Mouse (Mus musculus) embryonic stem cell, embryonic (primary cell): ENCODE results near the gene Rap1b.

Source experiments
- CTCF ChIA-PET, 4 experiments: fragments of 300-600 bp in 2 of 4; fragments of 350-600 bp in 2 of 4; sonication (Branson Sonifier 250); formaldehyde crosslinking; loops; one replicate each; lab custom pipeline; 2022; ENCODE audit warnings: inconsistent platforms in 2 of 4; lab: Charles Lee
- POLR2A ChIA-PET, 4 experiments: fragments of 300-600 bp in 2 of 4; fragments of 350-600 bp in 2 of 4; sonication (Branson Sonifier 250); formaldehyde crosslinking; loops; one replicate each; lab custom pipeline; 2022; ENCODE audit warnings: antibody characterized with exemption in 4 of 4, inconsistent platforms in 1 of 4; lab: Charles Lee

The Rap1b gene

DNA sequence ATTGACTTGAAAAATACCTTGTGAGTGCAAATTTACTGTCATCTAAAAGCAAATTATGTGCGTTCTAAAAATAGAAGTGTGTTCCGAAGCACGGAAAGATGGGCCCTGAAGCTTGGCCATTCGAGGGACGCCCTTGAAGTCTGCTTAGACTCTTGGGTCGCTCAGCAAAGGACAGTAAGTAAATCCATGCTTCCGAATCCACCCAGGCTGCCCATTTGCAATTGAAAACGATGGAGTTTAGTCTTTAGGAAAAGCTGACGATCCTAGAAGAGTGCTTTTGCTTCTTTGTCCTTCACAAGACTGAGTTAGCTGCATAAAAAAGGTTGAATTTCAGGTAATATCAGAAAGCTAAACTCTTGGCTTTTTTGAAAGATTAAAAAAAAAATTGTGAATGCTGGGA lies 39.9 kb downstream of the Rap1b start:
- ChIA-PET CTCF (interaction anchor here in 1 of 4 experiments (1.0 kb wide), 1 partner anchor 18 kb away, joined by 4 read pairs; no protein-coding TSS in a partner anchor), POLR2A (interaction anchor here in 3 of 4 experiments (0.6 to 2.7 kb wide), 18 partner anchors 8 to 89 kb away, joined by 3 to 25 read pairs (median 4); partner anchors contain the start of gene Nup107 (in 2 of the 3))

GRCm38 (mm10) chr10:117803870-117804850 lies 41.7 kb downstream of the Rap1b start:
- ChIA-PET CTCF (interaction anchor here in 1 of 4 experiments (0.6 kb wide), 1 partner anchor 1317 kb away, joined by 13 read pairs; no protein-coding TSS in a partner anchor), POLR2A (interaction anchor here in 3 of 4 experiments (0.7 to 2.7 kb wide), 7 partner anchors 9 to 15 kb away, joined by 3 to 25 read pairs (median 3); partner anchors contain the start of gene Nup107 (in 2 of the 3))

DNA sequence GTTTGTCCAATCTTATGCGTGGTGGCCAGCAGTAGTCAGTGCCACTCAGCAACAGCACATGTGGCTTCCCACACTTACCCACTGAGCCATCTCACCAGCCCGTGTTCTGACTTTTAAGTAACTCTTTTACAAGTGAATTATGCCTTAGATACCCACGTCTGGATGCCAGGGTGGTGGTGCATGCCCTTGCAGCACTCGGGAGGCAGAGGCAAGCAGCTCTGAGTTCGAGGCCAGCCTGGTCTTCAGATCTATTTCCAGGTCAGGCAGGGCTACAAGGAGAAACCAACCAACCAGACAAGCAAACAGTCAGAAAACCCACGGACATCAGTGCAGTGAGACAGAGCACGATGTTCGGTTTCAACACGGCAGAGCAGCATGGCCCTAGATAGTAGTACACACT lies 43.9 kb downstream of the Rap1b start:
- POLR2A ChIA-PET = interaction anchor here in 2 of 4 experiments (1.3 to 1.4 kb wide), 2 partner anchors 10 to 104 kb away, joined by 3 read pairs; partner anchors contain the start of gene Nup107 (in 1 of the 2)
- CTCF ChIA-PET = no interaction called here

DNA sequence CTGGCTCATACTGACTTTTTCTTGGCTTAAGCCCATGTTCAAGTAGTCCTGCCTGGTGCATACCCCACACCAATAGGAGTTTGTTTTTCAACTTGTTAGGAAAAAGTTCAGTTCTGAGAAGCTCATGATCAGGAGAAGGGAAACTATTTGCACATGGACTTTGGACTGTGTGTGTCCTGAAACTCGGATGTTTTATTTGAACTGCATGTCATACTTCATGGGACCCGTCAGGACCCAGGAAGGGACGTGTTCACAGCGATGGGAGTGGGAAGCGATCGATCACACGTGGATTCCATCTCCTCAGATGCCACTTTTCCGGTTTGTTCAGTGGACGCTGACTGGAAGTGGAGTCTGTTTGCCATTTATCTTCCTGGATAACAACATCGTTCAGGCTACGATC lies 46.0 kb downstream of the Rap1b start:
- CTCF ChIA-PET = no interaction called here
- POLR2A ChIA-PET = interaction anchor here in 1 of 4 experiments (1.2 kb wide), 1 partner anchor 8 kb away, joined by 3 read pairs; no protein-coding TSS in a partner anchor

- ChIA-PET POLR2A (interaction anchor here in 3 of 4 experiments (0.6 to 1.8 kb wide), 9 partner anchors 7 to 393 kb away, joined by 3 to 21 read pairs (median 4); no protein-coding TSS in a partner anchor), CTCF (interaction anchor here in 2 of 4 experiments (1.0 to 1.8 kb wide), 2 partner anchors 40 kb away, joined by 4 to 7 read pairs; no protein-coding TSS in a partner anchor)
Observed at GRCm38 (mm10) chr10:117798436-117799035, 47.3 kb downstream of the Rap1b start.

GRCm38 (mm10) chr10:117797684-117798083 lies 48.2 kb downstream of the Rap1b start:
- POLR2A ChIA-PET = interaction anchor here in 3 of 4 experiments (0.6 to 1.8 kb wide), 37 partner anchors 8 to 344 kb away, joined by 3 to 21 read pairs (median 4); partner anchors contain the start of gene Mdm1 (in 1 of the 3)

GRCm38 (mm10) chr10:117797106-117797505 lies 48.7 kb downstream of the Rap1b start:
- ChIA-PET CTCF (interaction anchor here in 3 of 4 experiments (0.5 to 1.8 kb wide), 21 partner anchors 10 to 317 kb away, joined by 3 to 10 read pairs (median 4); no protein-coding TSS in a partner anchor), POLR2A (interaction anchor here in 3 of 4 experiments (0.6 to 1.8 kb wide), 36 partner anchors 9 to 344 kb away, joined by 3 to 21 read pairs (median 4); partner anchors contain the start of gene Mdm1 (in 1 of the 3))

More at GRCm38 (mm10) chr10:117797684-117798083, 48.2 kb downstream of the Rap1b start:
- CTCF ChIA-PET = interaction anchor here (0.5 to 1.8 kb wide), 25 partner anchors 10 to 442 kb away, joined by 3 to 13 read pairs (median 4); no protein-coding TSS in a partner anchor

DNA sequence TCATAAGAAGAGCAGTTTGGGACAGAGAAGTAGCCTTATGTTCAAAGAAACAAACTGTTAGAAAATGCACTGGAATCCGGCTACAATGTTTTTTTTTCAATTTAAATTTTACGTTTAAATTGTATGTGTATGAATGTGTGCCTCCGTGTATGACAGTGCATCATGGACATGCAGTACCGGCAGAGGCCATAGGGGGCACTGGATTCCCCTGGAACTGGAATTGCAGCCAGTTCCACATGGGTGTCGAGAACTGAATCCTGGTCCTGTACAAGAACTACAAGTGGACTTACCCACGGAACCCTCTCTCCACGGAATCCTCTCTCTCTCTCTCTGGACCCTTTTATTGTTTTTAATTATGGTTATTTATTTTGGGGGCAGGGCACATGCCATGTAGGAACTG lies 49.7 kb downstream of the Rap1b start:
- POLR2A ChIA-PET = interaction anchor here in 1 of 4 experiments (1.3 to 1.4 kb wide), 2 partner anchors 10 to 14 kb away, joined by 4 to 5 read pairs; no protein-coding TSS in a partner anchor
- CTCF ChIA-PET = no interaction called here

- ChIA-PET CTCF (interaction anchor here in 2 of 4 experiments (0.6 to 1.0 kb wide), 3 partner anchors 29 to 590 kb away, joined by 3 read pairs; no protein-coding TSS in a partner anchor), POLR2A (interaction anchor here in 3 of 4 experiments (0.7 to 3.3 kb wide), 13 partner anchors 9 to 239 kb away, joined by 3 to 16 read pairs (median 3); no protein-coding TSS in a partner anchor)
Observed at GRCm38 (mm10) chr10:117795206-117795605, 50.6 kb downstream of the Rap1b start.

DNA sequence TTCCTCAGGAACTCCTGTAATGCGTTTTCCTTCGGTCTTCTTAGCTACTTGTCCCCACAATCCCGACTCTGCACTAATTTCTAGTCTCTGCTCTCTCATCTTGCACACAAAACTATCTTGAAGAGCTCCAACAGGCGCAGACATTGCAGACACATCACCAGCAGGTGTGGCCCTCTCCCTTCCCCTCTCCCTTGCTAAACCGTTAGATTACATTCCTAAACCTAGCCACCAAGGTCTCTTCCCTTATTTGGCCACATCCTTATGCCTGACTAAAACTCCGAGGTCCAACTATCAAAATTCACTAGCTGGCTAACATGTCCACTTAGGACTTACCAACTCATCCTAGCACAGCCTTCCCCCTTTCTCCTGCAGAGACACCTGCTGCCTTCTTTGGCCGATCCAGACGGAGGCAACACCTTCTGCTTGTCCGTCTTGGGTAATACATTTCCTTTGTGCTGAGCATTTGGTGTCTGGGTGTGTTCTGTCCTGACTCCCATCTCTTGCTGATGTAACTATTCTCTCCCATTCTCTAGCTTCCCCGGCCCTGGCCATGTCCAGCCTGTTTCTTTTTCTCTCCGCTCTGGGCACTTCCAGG lies 52.3 kb downstream of the Rap1b start:
- CTCF ChIA-PET = interaction anchor here in 2 of 4 experiments (0.6 to 1.5 kb wide), 2 partner anchors 30 to 215 kb away, joined by 3 to 9 read pairs; no protein-coding TSS in a partner anchor

GRCm38 (mm10) chr10:117792141-117793091 lies 53.4 kb downstream of the Rap1b start, which contains the start of gene Nup107:
Gene Nup107, minus strand, starts transcription at chr10:117792705.
- ChIA-PET POLR2A (interaction anchor here (0.5 to 5.0 kb wide), 100 partner anchors 8 to 1875 kb away, joined by 3 to 37 read pairs (median 4); partner anchors contain the start of genes Mdm1 (in 1 of the 4), Rap1b (in 1 of the 4) and Slc35e3 (in 1 of the 4)), CTCF (interaction anchor here in 2 of 4 experiments (0.7 to 1.9 kb wide), 3 partner anchors 31 to 47 kb away, joined by 4 to 9 read pairs (median 4); no protein-coding TSS in a partner anchor)

More for the DNA sequence above, 52.3 kb downstream of the Rap1b start:
- POLR2A ChIA-PET = interaction anchor here in 3 of 4 experiments (0.5 to 5.0 kb wide), 66 partner anchors 9 to 1449 kb away, joined by 3 to 37 read pairs (median 6); partner anchors contain the start of genes Mdm1 (in 1 of the 3), Rap1b (in 1 of the 3) and Slc35e3 (in 1 of the 3)

DNA sequence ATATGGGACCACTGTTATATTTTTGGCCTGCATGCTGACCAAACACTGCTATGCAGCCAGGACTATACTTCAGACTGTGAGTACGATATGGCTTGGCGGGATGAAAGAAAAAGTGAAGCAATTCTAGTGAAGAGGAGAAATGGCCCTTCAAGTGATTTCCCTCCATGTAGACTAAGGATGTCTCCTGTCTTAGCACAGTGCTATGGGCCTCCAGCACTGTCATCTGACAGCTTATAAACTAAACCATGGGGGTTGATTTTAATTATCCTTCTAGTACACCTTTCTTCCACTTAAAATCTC lies 54.7 kb downstream of the Rap1b start:
- ChIA-PET POLR2A (interaction anchor here in 3 of 4 experiments (0.6 to 5.0 kb wide), 17 partner anchors 14 to 187 kb away, joined by 3 to 37 read pairs (median 9); no protein-coding TSS in a partner anchor), CTCF (no interaction called here)

GRCm38 (mm10) chr10:117790421-117791170 lies 55.2 kb downstream of the Rap1b start:
- CTCF ChIA-PET = interaction anchor here in 1 of 4 experiments (1.0 kb wide), 1 partner anchor 14 kb away, joined by 3 read pairs; no protein-coding TSS in a partner anchor

GRCm38 (mm10) chr10:117790011-117790410 lies 55.8 kb downstream of the Rap1b start:
- POLR2A ChIA-PET = interaction anchor here in 2 of 4 experiments (0.6 to 5.0 kb wide), 7 partner anchors 8 to 37 kb away, joined by 3 to 37 read pairs (median 4); no protein-coding TSS in a partner anchor
- CTCF ChIA-PET = interaction anchor here in 1 of 4 experiments (1.0 kb wide), 1 partner anchor 13 kb away, joined by 3 read pairs; no protein-coding TSS in a partner anchor

More at GRCm38 (mm10) chr10:117790421-117791170, 55.2 kb downstream of the Rap1b start:
- POLR2A ChIA-PET = interaction anchor here in 2 of 4 experiments (0.6 to 5.0 kb wide), 11 partner anchors 10 to 102 kb away, joined by 4 to 37 read pairs (median 10); no protein-coding TSS in a partner anchor

DNA sequence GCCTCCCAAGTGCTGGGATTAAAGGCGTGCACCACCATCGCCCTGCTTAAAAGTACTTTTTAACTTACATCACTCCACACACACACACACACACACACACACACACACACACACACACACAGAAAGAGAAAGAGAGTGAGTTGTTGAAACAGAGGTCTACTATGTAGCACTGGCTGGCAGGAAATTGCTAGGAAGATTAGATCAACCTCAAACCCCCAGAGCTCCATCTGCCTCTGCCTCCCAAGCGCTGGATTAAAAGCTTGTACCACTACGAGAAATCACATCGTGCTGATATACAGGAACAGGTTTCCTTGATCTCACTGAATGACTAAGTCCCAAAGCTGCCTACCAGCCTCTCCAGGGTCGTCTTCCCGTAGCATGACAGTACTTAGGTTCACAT lies 61.2 kb downstream of the Rap1b start:
- ChIA-PET CTCF (no interaction called here), POLR2A (interaction anchor here (0.6 to 2.2 kb wide), 11 partner anchors 8 to 112 kb away, joined by 3 to 10 read pairs (median 4); partner anchors contain the start of gene Nup107 (in 2 of the 4))
